18 mouse cellular contexts compared by ENCODE assay signal in genomic region chr3:105505873-105506170, GRCm38 (mm10). TPM values are rescaled to one million over a fixed set of nuclear protein-coding genes. Genes with fewer than 3 reads are reported as not detected.
A peak's percentile ranks its signal among the peaks of the same experiment; 100 is the strongest.
DNase-seq lines count a peak whose midpoint lies in the region; ATAC-seq and TF ChIP-seq lines count a peak whose summit lies in the region.
"Had no signal": no experiment of that assay in that cellular context is flagged by ENCODE, and none has a peak within 500 bp of the region (broad histone marks: within the 10 kb centered on the region; RNA-seq: fewer than 3 reads in every experiment).

No protein-coding gene starts in this region.

- no peak overlapping the region for H3K4me3 ChIP-seq in limb, embryonic 13.5 days
- H3K4me3 ChIP-seq in limb, embryonic 10.5 days = no peak overlapping the region
- H3K4me3 ChIP-seq in forebrain, embryonic 11.5 days (ENCODE audit: low read depth, low read length) = no peak overlapping the region
- H3K4me3 ChIP-seq in hindbrain, embryonic 12.5 days = no peak overlapping the region
- H3K4me3 ChIP-seq in midbrain, postnatal 0 days (ENCODE audit: low read depth, low read length) = no peak overlapping the region
- H3K4me3 ChIP-seq: heart, embryonic 12.5 days; kidney, embryonic 15.5 days; myocyte had no signal

- H3K9ac ChIP-seq in limb, embryonic 13.5 days = 0 out of 2 replicates have a peak overlapping the region, but pooled peaks have one; percentile 6
- H3K9ac ChIP-seq in forebrain, embryonic 11.5 days (ENCODE audit: low read length) = peak overlapping the region; percentile 23; the same call in 1 of the 2 replicates
- H3K9ac ChIP-seq in hindbrain, embryonic 12.5 days = no peak overlapping the region
- peak overlapping the region; percentile 15; the same call in 1 of the 2 replicates for H3K9ac ChIP-seq in midbrain, postnatal 0 days (replicated peaks; ENCODE audit: low read length, poor library complexity, severe bottlenecking)
- H3K9ac ChIP-seq: heart, embryonic 12.5 days; kidney, embryonic 15.5 days; lung, embryonic 14.5 days had no signal

- ATAC-seq in limb, embryonic 13.5 days (ENCODE audit: low FRiP score, low read depth) = no peak
- ATAC-seq in forebrain, embryonic 11.5 days (replicated peaks; ENCODE audit: low FRiP score) = peak; percentile 74; the same call in 1 of the 2 replicates
- peak; percentile 69; the same call in 1 of the 2 replicates for ATAC-seq in hindbrain, embryonic 12.5 days (ENCODE audit: low FRiP score)
- ATAC-seq in midbrain, postnatal 0 days (ENCODE audit: low FRiP score) = peak; percentile 53; the same call in 1 of the 2 replicates
- ATAC-seq in monocyte, adult 5-6 weeks (replicated peaks; ENCODE audit: insufficient number of reproducible peaks, low FRiP score, low TSS enrichment, poor library complexity, severe bottlenecking) = no peak
- ATAC-seq: Patski had no signal

- no peaks in the 10 kb centered on the region for H3K4me1 ChIP-seq in limb, embryonic 13.5 days
- no peaks in the 10 kb centered on the region for H3K4me1 ChIP-seq in limb, embryonic 10.5 days
- H3K4me1 ChIP-seq in forebrain, embryonic 11.5 days (replicated peaks; ENCODE audit: control insufficient read depth, insufficient read depth, low read length) = peaks cover 11% of the 10 kb centered on the region; the same call in 1 of the 2 replicates
- peaks cover 17% of the 10 kb centered on the region; the same call in 1 of the 2 replicates for H3K4me1 ChIP-seq in hindbrain, embryonic 12.5 days
- peaks cover 3% of the 10 kb centered on the region; the same call in 1 of the 2 replicates for H3K4me1 ChIP-seq in midbrain, postnatal 0 days (ENCODE audit: insufficient read depth, low read length)

- no peak for TF ChIP-seq CTCF in midbrain, postnatal 0 days (IDR thresholded peaks at IDR 0.05)

- no peaks in the 10 kb centered on the region for H3K9me3 ChIP-seq in limb, embryonic 13.5 days
- H3K9me3 ChIP-seq in limb, embryonic 10.5 days (replicated peaks) = no peaks in the 10 kb centered on the region
- no peaks in the 10 kb centered on the region for H3K9me3 ChIP-seq in forebrain, embryonic 11.5 days (ENCODE audit: control insufficient read depth, low read length)
- no peaks in the 10 kb centered on the region for H3K9me3 ChIP-seq in hindbrain, embryonic 12.5 days (replicated peaks)
- H3K9me3 ChIP-seq in midbrain, postnatal 0 days (ENCODE audit: low read length) = no peaks in the 10 kb centered on the region
- H3K9me3 ChIP-seq: heart, embryonic 12.5 days; kidney, embryonic 15.5 days had no signal

- H3K27ac ChIP-seq in limb, embryonic 13.5 days = no peak overlapping the region
- H3K27ac ChIP-seq in limb, embryonic 10.5 days = no peak overlapping the region
- peak overlapping the region; percentile 41; the same call in 1 of the 2 replicates for H3K27ac ChIP-seq in forebrain, embryonic 11.5 days (ENCODE audit: low read depth, low read length)
- H3K27ac ChIP-seq in hindbrain, embryonic 12.5 days = peak overlapping the region; percentile 64; the same call in 1 of the 2 replicates
- H3K27ac ChIP-seq in midbrain, postnatal 0 days (ENCODE audit: low read depth, low read length) = peak overlapping the region; percentile 59
- H3K27ac ChIP-seq: kidney, embryonic 15.5 days; macrophage had no signal

- 55% methylated on average over 7 of the region's 7 CpGs for WGBS in limb, embryonic 13.5 days
- WGBS in limb, embryonic 10.5 days = 70% methylated on average over 7 of the region's 7 CpGs
- 30% methylated on average over 7 of the region's 7 CpGs for WGBS in forebrain, embryonic 11.5 days
- 33% methylated on average over 7 of the region's 7 CpGs for WGBS in hindbrain, embryonic 12.5 days
- WGBS in midbrain, postnatal 0 days = 16% methylated on average over 7 of the region's 7 CpGs

- H3K36me3 ChIP-seq in limb, embryonic 13.5 days = no peaks in the 10 kb centered on the region
- H3K36me3 ChIP-seq in limb, embryonic 10.5 days = no peaks in the 10 kb centered on the region
- H3K36me3 ChIP-seq in forebrain, embryonic 11.5 days (ENCODE audit: control insufficient read depth, insufficient read depth, low read length) = no peaks in the 10 kb centered on the region
- no peaks in the 10 kb centered on the region for H3K36me3 ChIP-seq in hindbrain, embryonic 12.5 days
- H3K36me3 ChIP-seq in midbrain, postnatal 0 days (ENCODE audit: insufficient read depth, low read length) = no peaks in the 10 kb centered on the region
- H3K36me3 ChIP-seq: heart, embryonic 12.5 days; kidney, embryonic 15.5 days had no signal

- no peaks in the 10 kb centered on the region for H3K27me3 ChIP-seq in limb, embryonic 13.5 days
- peaks cover 13% of the 10 kb centered on the region; the same call in 1 of the 2 replicates for H3K27me3 ChIP-seq in limb, embryonic 10.5 days (ENCODE audit: low read depth, poor library complexity, severe bottlenecking)
- no peaks in the 10 kb centered on the region for H3K27me3 ChIP-seq in forebrain, embryonic 11.5 days (ENCODE audit: control insufficient read depth, insufficient read depth, low read length)
- 0 out of 2 replicates have a peak, but pooled peaks cover 5% of the 10 kb centered on the region for H3K27me3 ChIP-seq in hindbrain, embryonic 12.5 days
- H3K27me3 ChIP-seq in midbrain, postnatal 0 days (ENCODE audit: insufficient read depth, low read length) = no peaks in the 10 kb centered on the region
- H3K27me3 ChIP-seq: heart, embryonic 12.5 days; kidney, embryonic 15.5 days had no signal

- no peak overlapping the region for H3K4me2 ChIP-seq in limb, embryonic 13.5 days (replicated peaks)
- H3K4me2 ChIP-seq in forebrain, embryonic 11.5 days (ENCODE audit: low read depth, low read length, severe bottlenecking) = no peak overlapping the region
- H3K4me2 ChIP-seq in hindbrain, embryonic 12.5 days (replicated peaks) = no peak overlapping the region
- no peak overlapping the region for H3K4me2 ChIP-seq in midbrain, postnatal 0 days (ENCODE audit: low read depth, low read length, poor library complexity, severe bottlenecking)
- H3K4me2 ChIP-seq: heart, embryonic 12.5 days; kidney, embryonic 15.5 days; lung, embryonic 14.5 days had no signal

- DNase-seq in limb, embryonic 10.5 days (ENCODE audit: low spot score) = no peak
- peak; percentile 65 for DNase-seq in forebrain, embryonic 11.5 days (ENCODE audit: low spot score)
- peak; percentile 48 for DNase-seq in midbrain, postnatal 0 days (ENCODE audit: low spot score)
- DNase-seq in c-Kit-positive CD71-positive TER-119-positive erythroid progenitor cells, embryonic 14.5 days (ENCODE audit: low spot score) = no peak
- DNase-seq in adrenal gland, adult 8-10 months = no peak
- DNase-seq: cerebellum, adult 8-10 months; gastrocnemius, postnatal 25 days; liver; lung, embryonic 14.5 days; right cerebral cortex, postnatal 4 days had no signal

RNA-seq across cellular contexts. Expression of gene Kcnd3, which starts 53.7 kb away (rescaled TPM):
- polyA plus RNA-seq in limb, embryonic 13.5 days (2015; fragmentation: Nextera tagmentation; extraction: Ambion mirVana) = 0.75 and 0.84 TPM in 2 replicates
- 0.13 and 0.19 TPM in 2 replicates for polyA plus RNA-seq in limb, embryonic 10.5 days (2016; fragmentation: Nextera tagmentation; extraction: Ambion mirVana)
- 1.3 and 2.1 TPM in 2 replicates for polyA plus RNA-seq in forebrain, embryonic 11.5 days (2014; fragmentation: Nextera tagmentation; extraction: Ambion mirVana)
- polyA plus RNA-seq in hindbrain, embryonic 12.5 days (2016; fragmentation: Nextera tagmentation; extraction: Ambion mirVana) = 5.3 and 5.9 TPM in 2 replicates
- total RNA-seq in midbrain, postnatal 0 days (2014; rRNA removed) = 67.4 and 80.5 TPM in 2 replicates
- 9.6 and 10.6 TPM in 2 replicates for polyA plus RNA-seq in midbrain, postnatal 0 days (2015; fragmentation: Nextera tagmentation; extraction: Ambion mirVana)
- total RNA-seq in adrenal gland, adult 8-10 months (2022) = 10 to 100 TPM in 2 of 4 experiments, 1 to 10 TPM in 2; 5.2 to 15.0 (median 10.0) TPM
- total RNA-seq in monocyte, adult 5-6 weeks (2017) = not detected in 3 replicates
- polyA plus RNA-seq: macrophage, myocyte had no signal

Comparison
In these comparisons a context has a peak if more than half of its experiments do, and no peak if none do; other contexts are left out.
1. ATAC-seq: peak in forebrain, embryonic 11.5 days (single experiment), hindbrain, embryonic 12.5 days (single experiment) and midbrain, postnatal 0 days (single experiment); none in limb, embryonic 13.5 days (single experiment) and monocyte, adult 5-6 weeks (single experiment).
2. H3K27ac ChIP-seq: peak in forebrain, embryonic 11.5 days (single experiment), hindbrain, embryonic 12.5 days (single experiment) and midbrain, postnatal 0 days (single experiment); none in limb, embryonic 13.5 days (single experiment) and limb, embryonic 10.5 days (single experiment).
3. DNase-seq: peak in forebrain, embryonic 11.5 days (single experiment) and midbrain, postnatal 0 days (single experiment); none in limb, embryonic 10.5 days (single experiment), c-Kit-positive CD71-positive TER-119-positive erythroid progenitor cells, embryonic 14.5 days (single experiment) and adrenal gland, adult 8-10 months (single experiment).